Mouse (Mus musculus): Measurements from ENCODE around the gene Atg4a.

The Atg4a gene

GRCm38 (mm10) chrX:141175353-141175752, 218.6 kb downstream of the Atg4a start:
- 20% methylated on average over 7 of the region's 7 CpGs for WGBS

- 65% methylated on average over 3 of the region's 3 CpGs for WGBS
Measured at GRCm38 (mm10) chrX:141198993-141199392, 242.3 kb downstream of the Atg4a start.

GRCm38 (mm10) chrX:141212802-141213201, 256.1 kb downstream of the Atg4a start:
- WGBS = 37% methylated on average over 5 of the region's 5 CpGs
